ENCODE assay signal across 14 mouse cellular contexts in the genomic region with DNA sequence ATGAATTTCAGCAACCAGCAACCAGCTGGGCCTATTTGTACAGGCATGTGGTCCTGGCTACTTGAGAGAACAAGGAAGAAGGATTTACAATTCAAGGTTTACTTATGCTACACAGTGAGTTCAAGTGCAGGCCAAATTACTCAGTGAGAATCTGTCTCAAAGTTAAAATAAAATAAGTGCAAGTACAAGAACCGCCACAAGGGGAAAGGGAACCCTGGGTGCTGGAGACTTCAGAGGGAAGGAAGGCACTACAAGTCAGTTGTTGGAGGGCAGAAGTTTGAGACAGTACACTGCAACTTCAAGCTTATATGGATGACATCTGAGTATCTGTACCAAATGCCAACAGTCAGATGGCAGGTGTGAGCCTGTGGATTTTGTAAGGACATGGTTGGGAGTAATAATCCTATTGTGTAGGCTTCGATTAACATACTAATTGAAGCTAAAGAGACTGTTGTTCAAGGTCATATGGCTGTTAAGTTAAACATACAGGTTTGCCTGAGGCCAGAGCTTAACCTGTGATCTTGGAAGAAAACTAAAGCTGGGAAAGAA. TPM values are rescaled to one million over a fixed set of nuclear protein-coding genes. Genes with fewer than 3 reads are reported as not detected.
DNase-seq lines count a peak whose midpoint lies in the region; ATAC-seq and TF ChIP-seq lines count a peak whose summit lies in the region.
"Had no signal": no experiment of that assay in that cellular context is flagged by ENCODE, and none has a peak within 500 bp of the region (broad histone marks: within the 10 kb centered on the region; RNA-seq: fewer than 3 reads in every experiment).

No protein-coding gene starts in this region.

- H3K4me1 ChIP-seq in E14TG2a.4 (replicated peaks; ENCODE audit: low read depth, low read length), result peaks cover 13% of the 10 kb centered on the region
- H3K4me1 ChIP-seq: embryonic facial prominence, embryonic 15.5 days; midbrain, embryonic 15.5 days had no signal

- ATAC-seq in hematopoietic stem cell, adult 5-6 weeks (replicated peaks in 1 of 2; ENCODE audit: insufficient read depth in 1 of 2, low FRiP score in 2 of 2, low TSS enrichment in 1 of 2, low read depth in 1 of 2, poor library complexity in 2 of 2, severe bottlenecking in 2 of 2), result peak; percentile 36 to 69; a peak in 2 of 4 replicates
- no peak for ATAC-seq in erythroblast, adult 5-6 weeks (replicated peaks; ENCODE audit: low FRiP score, poor library complexity, severe bottlenecking)
- ATAC-seq: inflammation-experienced regulatory T-cells, adult 6 months; midbrain, embryonic 15.5 days had no signal

- no peaks in the 10 kb centered on the region for H3K9me3 ChIP-seq in E14TG2a.4 (ENCODE audit: low read length)
- H3K9me3 ChIP-seq: embryonic facial prominence, embryonic 15.5 days; heart, embryonic 12.5 days; midbrain, embryonic 15.5 days had no signal

- TF ChIP-seq CTCF in left cerebral cortex, adult 2 months (IDR thresholded peaks at IDR 0.05), result peak; percentile 25
- peak; percentile 43 for TF ChIP-seq CTCF in E14TG2a.4 (conservative IDR thresholded peaks at IDR 0.05; ENCODE audit: low read length)

- H3K27me3 ChIP-seq in E14TG2a.4 (ENCODE audit: insufficient read depth, low read length), result no peaks in the 10 kb centered on the region
- H3K27me3 ChIP-seq: embryonic facial prominence, embryonic 15.5 days; heart, embryonic 12.5 days; midbrain, embryonic 15.5 days had no signal

- no peak for DNase-seq in left cerebral cortex, adult 2 months (ENCODE audit: extremely low spot score in 1 of 2, low spot score in 2 of 2)
- no peak for DNase-seq in left cerebral cortex, postnatal 4 days
- peak; percentile 29 for DNase-seq in A20 (ENCODE audit: low read depth, low spot score)
- DNase-seq in layer of hippocampus, postnatal 14 days (ENCODE audit: low spot score in 2 of 2), result no peak
- DNase-seq: cerebellum, postnatal 10 days; kidney, postnatal 36 days; lung, adult 18-20 months had no signal

- no peak overlapping the region for H3K4me3 ChIP-seq in left cerebral cortex, adult 2 months
- no peak overlapping the region for H3K4me3 ChIP-seq in E14TG2a.4 (replicated peaks; ENCODE audit: low read length)
- H3K4me3 ChIP-seq: embryonic facial prominence, embryonic 15.5 days; heart, embryonic 12.5 days; midbrain, embryonic 15.5 days had no signal

- H3K36me3 ChIP-seq in E14TG2a.4 (ENCODE audit: insufficient read depth, low read length), result no peaks in the 10 kb centered on the region
- H3K36me3 ChIP-seq: midbrain, embryonic 15.5 days had no signal

- intact Hi-C loops in left cerebral cortex, adult 2 months (cut with DNase I), result no loop called here
- intact Hi-C loops in left cerebral cortex, postnatal 4 days (cut with DNase I), result no loop called here

- no peak overlapping the region for H3K27ac ChIP-seq in left cerebral cortex, adult 2 months
- H3K27ac ChIP-seq: embryonic facial prominence, embryonic 15.5 days; midbrain, embryonic 15.5 days had no signal

RNA-seq across cellular contexts. Expression of gene Gyg, which starts 28.0 kb away (rescaled TPM):
- 10 to 100 TPM; 28.8 to 29.0 TPM for total RNA-seq in left cerebral cortex, adult 2 months (2021)
- 10 to 100 TPM; 52.5 to 56.4 TPM for total RNA-seq in left cerebral cortex, postnatal 4 days (2021)
- total RNA-seq in hematopoietic stem cell, adult 5-6 weeks (2017), result 35.1 and 41.8 TPM in 2 replicates
- 42.5 and 48.1 TPM in 2 replicates for total RNA-seq in erythroblast, adult 5-6 weeks (2015; ENCODE audit: low replicate concordance)
- 13.7 and 15.5 TPM in 2 replicates for total RNA-seq in erythroblast, adult 5-6 weeks (2017; ENCODE audit: low replicate concordance)
- 10 to 100 TPM; 48.2 to 53.2 TPM for total RNA-seq in layer of hippocampus, postnatal 14 days (2021)
